ENCODE assay signal across 7 mouse cellular contexts in the genomic region with DNA sequence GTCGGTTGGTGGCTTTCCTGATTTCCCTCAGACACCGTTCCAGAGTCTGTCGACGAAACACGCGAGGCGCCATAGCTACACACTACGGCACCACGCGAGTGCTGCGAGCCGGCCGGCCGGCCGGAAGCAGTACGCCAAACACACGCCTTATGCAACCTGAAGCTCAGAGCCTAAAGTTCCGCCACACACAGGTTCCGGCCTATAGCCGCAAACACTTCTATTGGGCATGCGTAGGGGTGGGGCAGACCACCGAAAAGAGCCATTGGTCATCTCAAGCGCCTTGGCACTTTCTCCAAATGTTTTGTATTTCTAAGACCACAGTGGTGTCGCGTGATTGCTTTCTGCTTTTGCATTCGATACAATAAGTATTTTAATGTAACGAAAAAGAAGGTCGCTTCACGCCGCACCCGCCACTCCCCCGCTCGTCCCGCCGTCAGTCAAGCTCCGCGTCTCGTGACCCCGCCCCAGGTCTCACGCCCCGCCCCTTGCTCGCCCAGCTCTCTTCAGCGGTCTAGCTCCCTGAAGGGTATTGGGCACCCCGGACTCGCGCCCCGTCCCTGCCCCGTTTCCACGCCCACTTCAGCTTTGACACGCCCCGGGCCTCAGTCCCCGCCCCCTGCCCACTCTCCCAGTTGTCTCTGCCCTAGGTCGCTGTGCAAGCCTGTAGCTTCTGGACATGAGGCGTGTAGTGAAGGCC. TPM values are rescaled to one million over a fixed set of nuclear protein-coding genes. Genes with fewer than 3 reads are reported as not detected.
DNase-seq lines count a peak whose midpoint lies in the region; ATAC-seq lines count a peak whose summit lies in the region.

TSS of gene Mphosph10 (minus strand) at position 147 of the 697 bp plus-strand sequence.
TSS of gene Mcee (plus strand) at position 486 of the 697 bp plus-strand sequence.

- peak within 1 kb of the TSS; percentile 56; the same call in 1 of the 2 replicates for H3K27ac ChIP-seq in embryonic facial prominence, embryonic 11.5 days (replicated peaks; ENCODE audit: low read depth, low read length)
- peak within 1 kb of the TSS; percentile 85 for H3K27ac ChIP-seq in limb, embryonic 10.5 days
- peak within 1 kb of the TSS; percentile 45; the same call in 1 of the 2 replicates for H3K27ac ChIP-seq in midbrain, embryonic 13.5 days

- no peaks in the 10 kb centered on the region for H3K4me1 ChIP-seq in embryonic facial prominence, embryonic 11.5 days (ENCODE audit: control insufficient read depth, insufficient read depth, low read length)
- peaks cover 13% of the 10 kb centered on the region for H3K4me1 ChIP-seq in limb, embryonic 10.5 days
- peaks cover 21% of the 10 kb centered on the region for H3K4me1 ChIP-seq in midbrain, embryonic 13.5 days (replicated peaks)

- peak within 1 kb of the TSS; percentile 72 for H3K4me3 ChIP-seq in embryonic facial prominence, embryonic 11.5 days (ENCODE audit: low read depth, low read length)
- peak within 1 kb of the TSS; percentile 78 for H3K4me3 ChIP-seq in limb, embryonic 10.5 days
- H3K4me3 ChIP-seq in midbrain, embryonic 13.5 days (replicated peaks) = peak within 1 kb of the TSS; percentile 75

- H3K9ac ChIP-seq in embryonic facial prominence, embryonic 11.5 days (replicated peaks; ENCODE audit: low read length) = peak within 1 kb of the TSS; percentile 73
- peak within 1 kb of the TSS; percentile 73 for H3K9ac ChIP-seq in midbrain, embryonic 13.5 days (replicated peaks)

- ATAC-seq in embryonic facial prominence, embryonic 11.5 days (replicated peaks; ENCODE audit: insufficient number of reproducible peaks, low FRiP score, low TSS enrichment, low read depth) = peak; percentile 98
- ATAC-seq in granulocyte monocyte progenitor cell, adult 5-6 weeks (replicated peaks; ENCODE audit: poor library complexity, severe bottlenecking) = peak; percentile 90
- peak; percentile 98 for ATAC-seq in midbrain, embryonic 13.5 days

- WGBS in embryonic facial prominence, embryonic 11.5 days = under 1% methylated on average over 54 of the region's 54 CpGs
- under 1% methylated on average over 54 of the region's 54 CpGs for WGBS in limb, embryonic 10.5 days
- WGBS in midbrain, embryonic 13.5 days = under 1% methylated on average over 54 of the region's 54 CpGs

- peak; percentile 100 for DNase-seq in adrenal gland, postnatal 14 days
- peak; percentile 94 for DNase-seq in embryonic facial prominence, embryonic 11.5 days (ENCODE audit: low spot score)
- peak; percentile 97 for DNase-seq in kidney, adult 11 months
- peak; percentile 95 for DNase-seq in limb, embryonic 10.5 days (ENCODE audit: low spot score)
- peak; percentile 97 for DNase-seq in spleen, adult 12 weeks (ENCODE audit: low spot score)

- H3K4me2 ChIP-seq in embryonic facial prominence, embryonic 11.5 days (ENCODE audit: low read depth, low read length) = peak within 1 kb of the TSS; percentile 71
- H3K4me2 ChIP-seq in midbrain, embryonic 13.5 days (replicated peaks) = peak within 1 kb of the TSS; percentile 96

- no peaks in the 10 kb centered on the region for H3K9me3 ChIP-seq in embryonic facial prominence, embryonic 11.5 days (replicated peaks; ENCODE audit: control insufficient read depth, low read length)
- H3K9me3 ChIP-seq in limb, embryonic 10.5 days (replicated peaks) = no peaks in the 10 kb centered on the region
- no peaks in the 10 kb centered on the region for H3K9me3 ChIP-seq in midbrain, embryonic 13.5 days

- H3K36me3 ChIP-seq in embryonic facial prominence, embryonic 11.5 days (replicated peaks; ENCODE audit: control insufficient read depth, insufficient read depth, low read depth, low read length) = no peaks in the 10 kb centered on the region
- H3K36me3 ChIP-seq in limb, embryonic 10.5 days = peaks cover 25% of the 10 kb centered on the region
- peaks cover 16% of the 10 kb centered on the region for H3K36me3 ChIP-seq in midbrain, embryonic 13.5 days

- no peaks in the 10 kb centered on the region for H3K27me3 ChIP-seq in embryonic facial prominence, embryonic 11.5 days (ENCODE audit: control insufficient read depth, insufficient read depth, low read length)
- H3K27me3 ChIP-seq in limb, embryonic 10.5 days (ENCODE audit: low read depth, poor library complexity, severe bottlenecking) = no peaks in the 10 kb centered on the region
- H3K27me3 ChIP-seq in midbrain, embryonic 13.5 days = no peaks in the 10 kb centered on the region

RNA-seq across cellular contexts. Expression of gene Mphosph10, which starts in this region (rescaled TPM):
- total RNA-seq in adrenal gland, postnatal 14 days (2021) = 29.0 and 29.2 TPM in 2 replicates
- 55.3 and 68.7 TPM in 2 replicates for polyA plus RNA-seq in embryonic facial prominence, embryonic 11.5 days (2014; fragmentation: Nextera tagmentation; extraction: Ambion mirVana)
- 78.0 and 81.1 TPM in 2 replicates for total RNA-seq in granulocyte monocyte progenitor cell, adult 5-6 weeks (2014; fragmentation: Nextera tagmentation)
- total RNA-seq in granulocyte monocyte progenitor cell, adult 5-6 weeks (2017) = 153 and 161 TPM in 2 replicates
- polyA plus RNA-seq in limb, embryonic 10.5 days (2016; fragmentation: Nextera tagmentation; extraction: Ambion mirVana) = 51.9 and 53.3 TPM in 2 replicates
- polyA plus RNA-seq in midbrain, embryonic 13.5 days (2015; fragmentation: Nextera tagmentation; extraction: Ambion mirVana) = 31.1 and 34.3 TPM in 2 replicates

RNA-seq across cellular contexts. Expression of gene Mcee, which starts in this region (rescaled TPM):
- 151 and 154 TPM in 2 replicates for total RNA-seq in adrenal gland, postnatal 14 days (2021)
- polyA plus RNA-seq in embryonic facial prominence, embryonic 11.5 days (2014; fragmentation: Nextera tagmentation; extraction: Ambion mirVana) = 44.3 and 44.4 TPM in 2 replicates
- total RNA-seq in granulocyte monocyte progenitor cell, adult 5-6 weeks (2014; fragmentation: Nextera tagmentation) = 66.0 and 90.0 TPM in 2 replicates
- total RNA-seq in granulocyte monocyte progenitor cell, adult 5-6 weeks (2017) = 123 and 124 TPM in 2 replicates
- polyA plus RNA-seq in limb, embryonic 10.5 days (2016; fragmentation: Nextera tagmentation; extraction: Ambion mirVana) = 42.2 and 45.1 TPM in 2 replicates
- polyA plus RNA-seq in midbrain, embryonic 13.5 days (2015; fragmentation: Nextera tagmentation; extraction: Ambion mirVana) = 34.3 and 36.1 TPM in 2 replicates

Comparison
In these comparisons a context has a peak if more than half of its experiments do, and no peak if none do; other contexts are left out.
1. Peak in every context shown above with its lines: DNase-seq, ATAC-seq, H3K4me3 ChIP-seq and H3K27ac ChIP-seq.